Mouse (Mus musculus): ENCODE measurements around the gene Gm45140.
A peak's percentile ranks its signal among the peaks of the same experiment; 100 is the strongest.

The Gm45140 gene

GRCm38 (mm10) chr6:87842254-87842653 lies 6.7 kb upstream of the Gm45140 start:
- DNase-seq: no peak

DNA sequence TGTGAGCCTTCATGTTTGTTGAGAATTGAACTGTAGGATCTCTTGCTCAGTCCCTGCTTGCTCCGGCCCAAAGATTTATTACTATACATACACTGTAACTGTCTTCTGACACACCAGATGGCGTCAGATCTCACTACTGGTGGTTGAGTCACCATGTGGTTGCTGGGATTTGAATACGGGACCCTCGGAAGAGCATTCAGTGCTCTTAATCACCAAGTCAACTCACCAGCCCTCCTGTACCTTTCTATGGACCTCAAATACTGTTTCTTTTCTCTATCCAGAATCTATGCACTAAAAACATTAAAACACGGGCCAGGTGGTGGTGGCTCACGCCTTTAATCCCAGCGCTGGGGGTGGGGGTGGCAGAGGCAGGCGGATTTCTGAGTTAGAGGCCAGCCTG lies 6.0 kb upstream of the Gm45140 start:
- DNase-seq: no peak

DNA sequence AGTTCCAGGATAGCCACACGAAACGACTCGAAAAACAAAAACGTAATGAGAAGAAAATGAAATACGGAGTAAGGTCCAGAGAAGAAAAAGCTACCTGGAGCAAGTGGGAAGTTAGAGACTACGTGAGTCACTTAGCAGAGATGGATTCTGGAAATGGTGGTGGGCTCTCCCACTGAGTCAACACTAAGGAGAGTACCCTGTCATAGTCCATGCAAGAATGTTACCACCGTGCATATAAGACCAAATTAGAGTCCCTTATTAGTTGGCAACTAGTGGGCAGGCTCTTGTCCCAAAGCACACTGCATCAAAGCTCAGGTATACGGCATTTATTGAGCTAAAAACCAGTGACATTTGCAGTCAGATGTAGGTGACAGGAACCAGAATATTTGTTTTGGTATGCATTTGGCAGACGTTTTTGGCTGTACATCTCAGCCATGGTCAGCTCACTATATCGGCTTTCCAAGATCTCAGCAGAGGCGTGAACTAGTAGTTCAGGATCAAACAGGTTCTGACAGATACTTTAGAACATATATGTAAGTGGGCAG lies 4.3 kb upstream of the Gm45140 start:
- DNase-seq: no peak

DNA sequence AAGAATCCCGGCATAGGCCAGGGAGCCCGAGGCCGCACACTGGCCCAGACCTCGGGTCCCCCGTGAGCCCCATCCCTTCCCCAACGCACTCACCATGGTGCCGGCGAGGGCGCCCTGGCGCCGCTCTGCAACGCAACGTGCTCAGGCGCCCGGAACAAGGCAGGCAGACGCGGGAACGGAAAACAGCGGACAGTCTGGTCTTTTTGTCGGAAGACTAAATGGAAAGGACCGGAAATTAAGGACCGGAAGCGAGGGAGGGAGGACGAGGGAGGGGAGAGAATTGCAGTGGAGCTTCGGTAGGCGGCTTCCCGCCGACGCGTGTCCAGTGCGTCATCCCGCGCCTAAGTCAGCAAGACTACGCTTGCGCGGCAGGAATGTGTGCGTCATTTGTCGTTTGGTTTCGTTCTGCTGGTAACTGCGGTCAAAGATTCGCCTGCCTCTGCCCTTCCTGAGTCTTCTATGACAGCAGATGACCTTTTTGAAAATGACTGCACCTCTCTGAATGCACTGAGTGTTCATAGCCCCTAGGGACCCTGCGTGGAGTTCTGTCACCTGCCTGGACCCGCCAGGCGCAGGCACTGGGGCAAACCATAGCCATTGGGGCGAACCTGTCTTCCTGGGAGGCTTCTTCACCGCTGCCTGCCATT lies 3.1 kb upstream of the Gm45140 start, which contains the start of gene Isy1:
TSS of gene Isy1 (minus strand) at position 248 of the 647 bp plus-strand sequence.
- DNase-seq: peak; percentile 96 to 97

- DNase-seq: no peak
These were observed 15.2 kb downstream of the Gm45140 start for GRCm38 (mm10) chr6:87820366-87820765.

DNA sequence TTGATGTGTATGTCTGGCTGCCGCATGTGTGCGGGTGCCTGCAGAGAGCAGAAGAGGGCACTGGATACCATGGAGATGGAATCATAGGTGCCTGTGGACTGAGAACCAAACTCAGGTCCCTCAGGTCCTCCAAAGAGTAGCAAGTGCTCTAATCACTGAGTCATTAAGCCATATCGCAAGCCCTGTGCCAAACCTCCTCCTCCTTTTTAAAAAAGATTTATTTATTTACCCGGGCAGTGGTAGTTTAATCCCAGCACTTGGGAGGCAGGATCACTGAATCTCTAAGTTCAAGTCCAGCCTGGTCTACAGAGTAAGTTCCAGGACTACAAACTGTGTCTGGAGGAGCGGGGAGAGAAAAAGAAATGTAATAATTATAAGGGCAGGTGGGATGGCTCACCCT lies 21.1 kb downstream of the Gm45140 start:
- no peak for DNase-seq

DNA sequence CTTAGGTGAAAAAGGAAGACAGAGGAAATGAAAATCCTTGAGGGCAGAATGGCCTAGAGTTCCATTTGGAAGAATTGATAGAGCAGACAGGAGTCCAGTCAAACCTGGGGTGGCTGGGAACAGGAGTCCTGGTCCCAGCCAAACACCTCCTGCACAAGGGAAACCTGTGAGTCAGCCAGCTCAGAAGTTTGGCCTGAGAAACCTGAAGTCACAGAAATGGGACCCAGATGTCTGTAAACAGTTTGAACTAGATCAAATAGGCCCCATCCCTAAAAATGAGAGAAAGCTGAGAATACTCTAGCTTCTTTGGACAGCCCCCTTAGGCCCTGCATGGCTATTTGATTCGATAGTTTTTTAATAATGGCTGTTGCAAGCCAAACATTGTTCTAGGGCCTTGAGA lies 22.9 kb downstream of the Gm45140 start:
- DNase-seq: no peak

- DNase-seq: peak; percentile 93 to 96
These were observed 23.8 kb downstream of the Gm45140 start, which contains the start of gene Rab43 for GRCm38 (mm10) chr6:87811675-87812338. Gene Rab43 (minus strand): TSS chr6:87812164.

GRCm38 (mm10) chr6:87810713-87811669 lies 24.6 kb downstream of the Gm45140 start:
- peak; percentile 76 to 78 for DNase-seq

- DNase-seq: no peak
These were observed 25.3 kb downstream of the Gm45140 start for GRCm38 (mm10) chr6:87810311-87810710.

GRCm38 (mm10) chr6:87809651-87810161 lies 25.9 kb downstream of the Gm45140 start:
- DNase-seq: peak in 1 of 2 experiments; percentile 41

DNA sequence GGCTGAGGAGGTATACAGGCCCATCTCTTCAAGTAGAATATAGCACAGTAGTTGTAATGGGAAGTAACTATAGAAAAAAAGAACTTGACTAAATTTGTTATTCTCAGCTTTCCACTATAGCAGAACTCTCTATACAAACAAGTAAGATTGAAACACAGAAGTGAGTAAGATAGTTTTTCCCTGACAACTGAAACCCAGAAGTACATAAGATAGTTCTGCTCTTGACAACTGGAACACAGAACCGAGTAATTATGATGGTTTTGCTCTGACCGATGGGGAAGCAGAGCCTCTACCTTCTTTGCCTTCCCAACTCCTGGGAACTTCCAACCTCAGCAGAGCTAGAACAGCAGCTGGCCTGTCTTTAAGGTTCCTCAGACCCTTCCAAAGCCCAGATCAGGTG lies 26.5 kb downstream of the Gm45140 start:
- no peak for DNase-seq

GRCm38 (mm10) chr6:87808521-87808920 lies 27.1 kb downstream of the Gm45140 start:
- DNase-seq: peak in 1 of 2 experiments; percentile 46

DNA sequence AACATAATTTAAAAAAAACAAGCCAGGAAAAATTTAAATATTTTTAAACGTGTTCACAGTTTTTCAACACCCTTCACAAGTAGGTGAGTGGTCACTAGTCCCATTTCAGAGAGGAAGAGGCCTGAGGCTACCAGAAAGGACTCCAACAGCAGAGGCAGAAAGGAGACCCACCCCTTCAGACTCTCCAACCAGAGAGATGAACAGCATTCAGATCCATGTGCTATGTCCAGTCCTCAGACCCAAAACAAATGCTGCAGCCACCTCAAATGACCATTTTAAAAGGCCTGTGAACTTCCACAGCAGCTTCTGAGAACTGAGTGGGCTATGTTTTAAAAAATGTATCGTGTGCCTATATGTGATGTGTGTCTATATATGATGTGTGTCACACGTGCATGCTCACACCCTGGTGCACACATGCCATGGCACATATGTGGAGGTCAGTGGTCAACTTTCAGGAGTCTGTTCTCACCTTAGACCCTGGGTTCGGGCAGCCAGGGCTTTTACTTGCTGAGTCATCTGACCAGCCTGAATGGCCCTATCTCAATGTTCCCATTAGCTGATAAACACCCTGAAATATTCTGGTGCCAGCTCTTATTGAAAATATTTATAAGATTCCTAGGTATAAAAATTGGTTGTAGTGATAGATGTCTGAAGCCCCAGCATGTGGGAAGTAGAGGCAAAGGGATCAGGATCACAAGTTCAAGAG lies 27.7 kb downstream of the Gm45140 start:
- no peak for DNase-seq

DNA sequence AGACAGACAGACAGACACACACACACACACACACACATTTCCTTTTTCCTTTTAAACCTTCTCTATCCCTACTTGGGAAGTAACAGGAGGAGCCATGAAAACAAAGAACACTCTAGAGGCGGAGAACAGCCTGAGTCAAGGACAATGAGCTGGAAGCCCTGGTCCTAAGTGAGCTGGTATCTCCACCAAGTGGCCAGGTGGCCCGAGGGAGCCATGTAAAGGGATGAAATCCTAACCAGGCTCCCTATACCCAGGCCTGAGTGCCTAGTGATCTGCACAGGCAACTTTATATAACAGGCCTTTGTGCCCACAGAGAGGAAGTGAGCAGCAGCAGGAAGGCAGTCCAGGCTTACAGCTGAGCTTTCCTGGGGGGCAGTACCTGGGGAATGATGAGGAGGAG lies 28.7 kb downstream of the Gm45140 start:
- DNase-seq: no peak

- no peak for DNase-seq
These were observed 29.6 kb downstream of the Gm45140 start for GRCm38 (mm10) chr6:87806028-87806427.

DNA sequence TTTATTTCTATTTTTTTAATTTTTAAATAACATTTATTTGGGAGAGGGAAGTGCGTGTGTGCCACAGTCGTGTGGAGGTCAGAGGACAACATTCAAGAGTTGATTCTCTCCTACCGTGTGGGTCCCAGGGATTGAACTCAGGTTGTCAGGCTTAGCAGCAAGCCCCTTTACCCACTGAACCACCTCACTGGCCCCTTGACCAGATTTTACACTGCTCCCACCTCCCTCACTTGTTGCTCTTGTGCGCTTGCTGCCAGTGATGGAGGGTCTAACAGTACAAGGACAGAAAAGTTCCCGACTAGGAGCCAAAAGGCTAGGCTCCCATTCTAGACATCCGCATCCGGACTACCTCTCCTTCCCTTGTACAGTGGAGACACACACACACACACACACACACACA lies 30.1 kb downstream of the Gm45140 start:
- no peak for DNase-seq

- DNase-seq: no peak
These were observed 30.7 kb downstream of the Gm45140 start for GRCm38 (mm10) chr6:87804886-87805285.

DNA sequence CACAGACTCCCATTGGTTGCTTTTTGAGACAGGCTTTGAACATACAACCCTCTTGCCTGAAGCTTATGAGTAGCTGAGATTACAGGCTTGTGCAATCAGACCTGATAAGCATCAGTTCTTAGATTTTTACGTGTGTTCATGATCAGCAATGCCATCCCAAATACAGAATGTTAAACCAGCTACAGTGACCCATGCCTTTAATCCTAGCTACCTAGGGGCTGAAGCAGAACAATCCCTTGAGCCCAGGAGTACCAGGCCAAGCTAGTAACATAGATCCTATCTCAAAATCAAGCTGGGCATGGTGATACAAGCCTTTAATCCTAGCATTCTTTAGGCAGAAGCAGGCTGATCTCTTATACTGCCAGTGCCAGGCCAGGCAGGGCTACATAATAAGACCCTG lies 31.6 kb downstream of the Gm45140 start:
- no peak for DNase-seq

DNA sequence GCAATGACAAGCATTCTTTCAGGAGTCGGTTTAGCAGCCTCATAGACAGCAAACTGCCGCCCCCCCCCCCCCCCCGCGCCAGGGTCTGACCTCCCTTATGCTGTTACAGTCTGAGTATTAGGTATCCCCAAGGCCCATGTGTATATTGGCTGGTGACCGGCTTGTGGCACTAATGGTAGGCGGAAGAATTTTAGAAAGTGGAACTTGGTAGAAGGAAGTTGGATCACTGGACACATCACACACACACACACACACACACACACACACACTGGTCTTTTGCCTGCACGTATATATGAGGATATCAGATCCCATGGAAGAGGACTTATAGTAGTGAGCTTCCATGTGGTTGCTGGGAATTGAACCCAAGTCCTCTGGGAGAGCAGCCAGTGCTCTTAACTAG lies 33.1 kb downstream of the Gm45140 start:
- DNase-seq: no peak

- DNase-seq: no peak
These were observed 36.0 kb downstream of the Gm45140 start for GRCm38 (mm10) chr6:87799576-87799975.

DNA sequence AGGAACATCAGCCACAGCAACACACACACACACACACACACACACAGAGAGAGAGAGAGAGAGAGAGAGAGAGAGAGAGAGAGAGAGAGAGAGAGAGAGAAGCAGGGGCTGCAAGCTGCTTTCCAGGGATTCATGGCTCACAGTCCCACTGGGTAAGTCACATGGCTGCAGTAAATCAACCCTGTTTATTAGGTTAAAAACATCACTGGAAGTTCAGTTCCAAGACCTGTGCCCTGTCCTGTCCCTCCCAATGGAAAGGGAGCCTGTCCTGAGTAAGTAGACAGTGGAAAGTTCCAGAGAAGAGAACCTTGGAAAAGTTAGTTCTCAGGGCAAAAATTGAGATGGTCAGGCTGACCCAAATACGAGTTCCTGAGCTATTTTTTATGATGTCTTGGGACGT lies 38.3 kb downstream of the Gm45140 start:
- no peak for DNase-seq
